Mouse (Mus musculus) heart, adult 11 months (tissue): Measurements from ENCODE around the gene Blmh.

Experiments used
- DNase-seq: peaks from one replicate; pipeline ENCODE4 v3.0.0; 2022

The Blmh gene

DNA sequence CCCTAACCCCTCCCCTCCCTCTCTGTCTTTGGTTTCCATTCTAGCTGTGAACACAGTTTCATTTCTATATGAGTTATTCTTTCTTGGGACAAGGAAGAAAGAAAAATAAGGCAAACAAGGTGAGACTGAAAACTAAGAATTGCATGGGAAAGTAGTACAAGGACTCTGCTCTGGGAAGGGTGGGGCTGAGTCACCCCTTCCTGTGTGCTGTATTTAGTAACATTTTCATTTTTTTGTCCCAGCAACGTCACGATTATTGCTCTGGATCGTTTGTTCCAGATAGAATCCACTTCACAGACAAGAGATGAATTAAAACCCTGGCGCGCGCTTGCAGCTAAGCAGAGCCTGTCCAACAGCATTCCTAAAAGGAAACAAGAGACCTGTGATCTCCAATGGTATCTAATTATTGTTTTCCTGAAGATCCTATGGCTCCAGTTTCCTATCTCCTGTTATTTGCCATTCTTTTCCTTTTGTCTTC is at the start of gene Blmh:
Gene Blmh (plus strand): TSS at position 51 of the 478 bp plus-strand sequence.
- DNase-seq = peak; percentile 91

GRCm38 (mm10) chr11:76879816-76880215 is 44.8 kb upstream of the Blmh start:
- peak; percentile 78 for DNase-seq

DNA sequence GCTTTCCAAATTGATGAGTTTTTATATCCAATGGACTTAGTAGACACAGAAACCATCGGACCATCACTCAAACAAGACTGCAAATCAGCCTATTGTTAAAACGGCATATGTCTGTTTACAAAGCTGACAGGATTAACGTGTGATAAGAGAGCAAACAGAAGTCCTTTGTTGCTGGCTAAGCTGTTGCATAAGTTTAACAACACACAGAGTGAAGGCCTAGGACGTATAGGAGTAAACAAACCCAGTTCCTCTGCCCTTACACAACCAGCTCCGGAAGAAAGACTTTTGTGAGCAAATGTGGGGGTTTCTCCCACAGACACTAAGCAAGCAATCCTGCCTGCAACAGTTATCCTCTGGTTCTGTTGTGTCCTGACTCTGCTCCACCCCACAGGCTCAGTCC is 40.2 kb upstream of the Blmh start:
- DNase-seq = peak; percentile 21

GRCm38 (mm10) chr11:76889339-76890164 is 35.1 kb upstream of the Blmh start:
- DNase-seq = peak; percentile 95

GRCm38 (mm10) chr11:76891171-76891570 is 33.4 kb upstream of the Blmh start:
- DNase-seq = no peak

DNA sequence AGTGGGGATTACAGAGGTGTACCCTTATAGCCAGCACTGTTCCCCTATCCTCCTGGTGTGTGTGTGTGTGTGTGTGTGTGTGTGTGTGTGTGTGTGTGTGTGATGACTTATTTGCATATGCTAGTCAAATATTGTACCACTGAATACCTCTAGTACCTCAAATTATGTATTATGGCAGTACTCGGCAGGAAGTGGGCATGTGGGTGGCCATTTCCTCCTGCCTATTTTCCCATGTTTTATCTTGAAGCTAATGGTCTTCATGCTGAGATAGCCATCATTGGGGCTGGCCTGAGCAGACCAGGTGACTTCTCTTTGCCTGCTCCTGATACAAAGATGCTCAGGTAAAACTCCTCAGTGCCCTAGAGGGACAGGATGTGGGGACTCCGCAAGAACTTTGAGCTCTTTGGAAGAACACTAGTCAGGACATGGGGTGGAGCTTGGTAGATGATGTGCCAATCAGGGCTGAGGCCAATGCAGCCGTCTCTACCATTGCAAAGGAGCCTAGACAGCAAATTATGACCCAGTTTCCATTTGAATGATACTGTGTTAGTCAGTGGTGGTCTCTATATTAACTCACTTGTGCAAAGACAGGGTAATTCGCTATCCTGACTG is 32.8 kb upstream of the Blmh start:
- peak; percentile 59 for DNase-seq

GRCm38 (mm10) chr11:76892972-76893371 is 31.6 kb upstream of the Blmh start:
- peak; percentile 90 for DNase-seq

DNA sequence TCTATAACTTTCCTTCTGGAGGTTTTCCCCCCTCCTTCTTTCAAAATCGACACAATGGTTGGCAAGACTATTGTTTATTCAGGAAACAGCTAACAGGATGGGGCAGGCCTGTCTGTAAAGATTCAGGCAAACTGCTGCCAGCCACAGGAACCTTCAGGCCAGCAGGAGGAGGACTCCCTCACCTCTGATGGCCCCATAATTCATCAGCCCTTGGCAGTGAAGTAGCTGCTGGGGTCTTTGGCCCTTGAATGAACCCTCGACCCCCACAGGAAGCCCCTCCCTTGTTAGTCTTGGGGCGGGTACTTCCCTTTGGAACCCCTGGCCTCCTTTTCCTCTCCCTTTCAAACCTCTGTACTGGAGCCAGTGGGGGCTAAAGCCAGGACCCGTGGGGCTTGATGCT is 31.0 kb upstream of the Blmh start:
- peak; percentile 98 for DNase-seq

DNA sequence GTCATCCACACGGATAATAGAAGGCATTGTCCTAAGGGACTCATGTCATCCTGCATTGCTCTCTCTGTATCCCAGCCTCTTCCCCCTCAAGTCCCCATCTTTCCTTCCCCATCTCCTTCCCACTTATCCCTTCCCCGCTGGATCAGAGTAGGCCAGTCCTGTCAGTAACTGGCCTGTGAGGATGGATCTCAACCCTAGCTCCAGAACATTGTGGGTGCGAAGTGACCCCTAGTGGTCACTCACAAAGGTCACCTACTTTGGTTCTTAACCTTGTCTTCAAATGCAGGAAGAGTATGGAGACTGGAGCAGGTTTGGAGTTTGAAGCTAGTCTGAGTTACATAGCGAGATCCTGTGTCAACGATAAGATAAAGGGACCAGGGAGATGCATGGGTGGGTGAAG is 30.4 kb upstream of the Blmh start:
- peak; percentile 95 for DNase-seq

GRCm38 (mm10) chr11:76896360-76896759 is 28.2 kb upstream of the Blmh start:
- DNase-seq = peak; percentile 79

DNA sequence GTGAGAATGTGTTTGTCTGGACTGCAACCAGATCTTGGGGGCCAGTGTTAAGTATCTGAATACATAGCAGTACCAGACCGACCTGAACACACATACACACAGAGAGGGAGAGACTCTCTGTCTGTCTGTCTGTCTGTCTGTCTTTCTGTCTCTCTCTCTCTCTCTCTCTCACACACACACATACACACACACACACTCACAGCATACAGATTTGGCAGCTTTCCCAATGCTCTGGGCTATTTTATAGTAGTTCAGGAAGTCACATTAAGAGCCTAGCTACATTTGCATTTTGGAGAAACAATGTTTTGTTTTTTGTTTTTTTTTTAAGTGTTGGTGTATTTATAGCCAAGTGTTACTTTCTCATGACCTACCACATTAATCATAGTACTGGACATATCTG is 27.5 kb upstream of the Blmh start:
- peak; percentile 45 for DNase-seq

DNA sequence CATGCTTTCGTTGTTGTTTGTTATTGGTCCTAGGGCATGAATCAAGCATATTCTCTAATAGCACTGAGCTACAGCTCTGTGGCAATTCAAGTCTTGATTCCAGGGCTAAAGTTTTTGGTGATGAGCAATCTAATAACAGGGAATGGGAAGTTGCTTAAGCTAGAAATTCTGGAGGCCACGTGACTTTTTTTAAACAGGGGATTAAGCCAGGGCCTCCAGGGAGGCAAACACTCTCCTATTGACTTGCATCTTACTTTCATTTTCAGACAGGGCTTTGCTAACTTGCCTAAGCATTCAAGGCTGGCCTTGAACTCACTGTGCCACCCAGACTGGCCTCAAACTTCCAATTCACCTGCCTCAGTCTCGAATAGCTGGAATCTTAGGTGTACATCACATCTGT is 26.7 kb upstream of the Blmh start:
- peak; percentile 91 for DNase-seq

DNA sequence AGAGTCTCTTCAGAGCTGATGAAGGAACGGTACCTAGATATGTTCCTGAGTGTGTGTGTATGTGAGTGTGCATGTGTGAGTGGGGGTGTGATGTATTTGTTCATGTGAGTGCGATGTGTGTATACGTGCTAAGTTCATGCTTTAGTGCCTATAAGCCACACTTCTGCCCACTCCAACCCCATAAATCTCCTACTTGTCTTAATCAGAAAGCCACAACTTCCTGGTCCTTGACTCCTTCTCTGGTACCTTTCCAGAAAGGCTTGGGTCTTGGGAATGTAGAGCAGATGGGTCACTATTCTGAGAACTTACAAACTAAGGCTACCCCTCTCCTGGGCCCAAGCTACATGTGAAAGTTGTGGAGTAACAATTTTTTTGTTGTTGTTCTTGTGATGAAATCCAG is 25.9 kb upstream of the Blmh start:
- peak; percentile 58 for DNase-seq

- DNase-seq = peak; percentile 90
Measured at GRCm38 (mm10) chr11:76899758-76900738, 24.6 kb upstream of the Blmh start.

GRCm38 (mm10) chr11:76901579-76902361 is 22.8 kb upstream of the Blmh start, which contains the start of gene Tmigd1:
Gene Tmigd1, plus strand, starts transcription at chr11:76902159.
- peak; percentile 39 for DNase-seq

GRCm38 (mm10) chr11:76904340-76904739 is 20.3 kb upstream of the Blmh start:
- DNase-seq = peak; percentile 31

GRCm38 (mm10) chr11:76908651-76909050 is 16.0 kb upstream of the Blmh start:
- DNase-seq = peak; percentile 58

GRCm38 (mm10) chr11:76911325-76912054 is 13.1 kb upstream of the Blmh start:
- DNase-seq = peak; percentile 80

DNA sequence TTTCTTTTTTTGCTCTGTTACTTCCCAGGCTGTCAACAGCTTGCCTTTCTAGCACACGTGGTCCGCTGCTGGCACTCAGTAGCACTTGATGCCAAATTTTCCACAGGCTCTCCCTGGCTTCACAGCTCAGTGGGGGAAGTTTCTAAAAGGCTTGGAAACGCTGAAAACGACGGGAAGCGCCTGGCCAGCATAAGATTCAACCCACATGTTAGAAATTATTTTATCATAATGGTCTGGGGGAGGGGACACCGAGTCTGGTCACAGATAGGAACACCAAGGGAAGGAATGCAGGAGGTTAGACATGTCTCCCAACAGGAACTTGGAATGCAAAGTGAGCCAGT is 12.6 kb upstream of the Blmh start:
- DNase-seq = peak; percentile 86

DNA sequence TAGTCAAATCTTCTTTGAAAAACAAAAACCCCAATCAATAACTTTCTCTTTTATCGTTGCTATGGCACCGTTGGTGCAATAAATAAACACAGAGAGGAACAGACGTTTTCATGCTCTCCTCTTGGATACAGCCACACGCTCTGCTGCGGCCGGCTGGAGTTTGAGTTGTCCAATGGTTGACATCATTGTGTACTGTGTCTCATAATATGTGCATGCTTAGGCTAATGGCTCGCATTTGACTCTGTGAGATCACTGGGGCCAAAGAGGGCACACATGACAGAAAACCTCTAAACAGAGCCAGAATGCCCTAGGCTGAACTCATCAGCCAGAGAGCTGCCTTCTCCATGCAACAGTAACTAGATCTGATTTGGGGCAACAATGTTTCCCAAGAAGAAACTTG is 10.2 kb upstream of the Blmh start:
- DNase-seq = peak; percentile 80

- peak; percentile 71 for DNase-seq
Measured at GRCm38 (mm10) chr11:76916539-76917229, 7.9 kb upstream of the Blmh start.
